Mouse (Mus musculus): ENCODE measurements around the gene Srsf10.

The Srsf10 gene

GRCm38 (mm10) chr4:135856223-135857091 is 910 bp downstream of the Srsf10 start:
- peak; percentile 72 for DNase-seq

- no peak for DNase-seq
Measured at GRCm38 (mm10) chr4:135857597-135858186, 2.1 kb downstream of the Srsf10 start.

- DNase-seq = no peak
Measured at GRCm38 (mm10) chr4:135868996-135869395, 13.4 kb downstream of the Srsf10 start.

- no peak for DNase-seq
Measured at GRCm38 (mm10) chr4:135870227-135871023, 14.9 kb downstream of the Srsf10 start.

- DNase-seq = no peak
Measured at GRCm38 (mm10) chr4:135872015-135872414, 16.5 kb downstream of the Srsf10 start.

GRCm38 (mm10) chr4:135872589-135873391 is 17.2 kb downstream of the Srsf10 start:
- no peak for DNase-seq

GRCm38 (mm10) chr4:135873526-135874202 is 18.1 kb downstream of the Srsf10 start, which contains the start of gene Pnrc2:
TSS of gene Pnrc2 (minus strand) at chr4:135873850.
- peak; percentile 94 for DNase-seq

- no peak for DNase-seq
Measured at GRCm38 (mm10) chr4:135874564-135875535, 19.3 kb downstream of the Srsf10 start.

- no peak for DNase-seq
Measured at GRCm38 (mm10) chr4:135875546-135875945, 20.0 kb downstream of the Srsf10 start.

GRCm38 (mm10) chr4:135875991-135876582 is 20.5 kb downstream of the Srsf10 start:
- peak; percentile 53 for DNase-seq

GRCm38 (mm10) chr4:135876583-135877020 is 21.1 kb downstream of the Srsf10 start:
- peak; percentile 77 for DNase-seq

GRCm38 (mm10) chr4:135877742-135878141 is 22.2 kb downstream of the Srsf10 start:
- DNase-seq = peak; percentile 56

GRCm38 (mm10) chr4:135879021-135879420 is 23.5 kb downstream of the Srsf10 start:
- no peak for DNase-seq

GRCm38 (mm10) chr4:135880018-135880417 is 24.5 kb downstream of the Srsf10 start:
- no peak for DNase-seq

GRCm38 (mm10) chr4:135880576-135880975 is 25.0 kb downstream of the Srsf10 start:
- no peak for DNase-seq

GRCm38 (mm10) chr4:135882023-135882422 is 26.5 kb downstream of the Srsf10 start:
- no peak for DNase-seq

GRCm38 (mm10) chr4:135883401-135883851 is 27.9 kb downstream of the Srsf10 start:
- DNase-seq = peak; percentile 46

- DNase-seq = no peak
Measured at GRCm38 (mm10) chr4:135883881-135884516, 28.5 kb downstream of the Srsf10 start.

GRCm38 (mm10) chr4:135884531-135884930 is 29.0 kb downstream of the Srsf10 start:
- no peak for DNase-seq
